In genomic region chr4:48472792-48473650, GRCm38 (mm10) we compare ENCODE assay signal across 8 mouse cellular contexts. TPM values are rescaled to one million over a fixed set of nuclear protein-coding genes. Genes with fewer than 3 reads are reported as not detected.
A peak's percentile ranks its signal among the peaks of the same experiment; 100 is the strongest.
DNase-seq lines count a peak whose midpoint lies in the region; ATAC-seq lines count a peak whose summit lies in the region.

Tex10 (minus strand) TSS chr4:48473459.

- H3K9ac ChIP-seq in hindbrain, embryonic 16.5 days (ENCODE audit: low read depth, low read length): peak within 1 kb of the TSS; percentile 88

- peaks cover 17% of the 10 kb centered on the region for H3K4me1 ChIP-seq in hindbrain, embryonic 16.5 days (ENCODE audit: control insufficient read depth, insufficient read depth, low read depth, low read length)

- peaks cover 6% of the 10 kb centered on the region for H3K36me3 ChIP-seq in hindbrain, embryonic 16.5 days (ENCODE audit: control insufficient read depth, insufficient read depth, low read length)
- peaks cover 8% of the 10 kb centered on the region for H3K36me3 ChIP-seq in macrophage (ENCODE audit: inconsistent target)

- no peaks in the 10 kb centered on the region for H3K9me3 ChIP-seq in hindbrain, embryonic 16.5 days (ENCODE audit: control insufficient read depth, low read length)

- under 1% methylated on average over 84 of the region's 89 CpGs for WGBS in hindbrain, embryonic 16.5 days
- under 1% methylated on average over 85 of the region's 89 CpGs for WGBS in macrophage (ENCODE audit: missing documents)

- peaks cover 38% of the 10 kb centered on the region for H3K79me2 ChIP-seq in macrophage (ENCODE audit: inconsistent target)

- H3K4me3 ChIP-seq in hindbrain, embryonic 16.5 days (ENCODE audit: low read length): peak within 1 kb of the TSS; percentile 87
- H3K4me3 ChIP-seq in macrophage (ENCODE audit: inconsistent target): peak within 1 kb of the TSS; percentile 78

- no peaks in the 10 kb centered on the region for H3K27me3 ChIP-seq in hindbrain, embryonic 16.5 days (replicated peaks; ENCODE audit: control insufficient read depth, insufficient read depth, low read length)

- H3K27ac ChIP-seq in hindbrain, embryonic 16.5 days (ENCODE audit: low read depth, low read length): peak within 1 kb of the TSS; percentile 76
- peak within 1 kb of the TSS; percentile 17; the same call in 1 of the 2 replicates for H3K27ac ChIP-seq in macrophage

- peak within 1 kb of the TSS; percentile 79 for H3K4me2 ChIP-seq in hindbrain, embryonic 16.5 days (ENCODE audit: low read length)

- peak; percentile 98 for ATAC-seq in hindbrain, embryonic 16.5 days

- DNase-seq in WW6 (ENCODE audit: low read depth, low spot score): peak; percentile 80
- peak; percentile 76 to 88 for DNase-seq in cerebellum, postnatal 4 days (ENCODE audit: low spot score in 2 of 2)
- DNase-seq in gastrocnemius, adult 18-20 months (ENCODE audit: low spot score): peak; percentile 89
- DNase-seq in left cerebral cortex, adult 18-20 months (ENCODE audit: low spot score in 2 of 2): peak; percentile 87 to 92
- peak; percentile 91 for DNase-seq in right cerebral cortex, adult 18-20 months
- DNase-seq in urinary bladder, postnatal 10 days (ENCODE audit: low spot score): peak; percentile 65

RNA-seq across cellular contexts. Expression of gene Tex10, which starts in this region (rescaled TPM):
- total RNA-seq in gastrocnemius, adult 18-20 months (2021): 10 to 100 TPM; 11.1 to 11.6 TPM
- polyA plus RNA-seq in hindbrain, embryonic 16.5 days (2015; fragmentation: Nextera tagmentation; extraction: Ambion mirVana): 32.4 and 38.6 TPM in 2 replicates
- 10 to 100 TPM; 23.7 to 29.2 TPM for total RNA-seq in left cerebral cortex, adult 18-20 months (2021)
- total RNA-seq in macrophage (2018; cell fraction: chromatin; rRNA removed): 10 to 100 TPM; 35.0 to 83.5 (median 52.6) TPM
- 10 to 100 TPM; 10.8 to 18.2 (median 13.5) TPM for total RNA-seq in macrophage (2018; cell fraction: cytosol; rRNA removed)
- total RNA-seq in macrophage (2018; cell fraction: nucleus; rRNA removed): 10 to 100 TPM; 22.4 to 57.5 (median 39.7) TPM
- 14.9 to 27.2 TPM (median 18.6 TPM) in 3 replicates for polyA plus RNA-seq in macrophage (2018)

Comparison
In these comparisons a context has a peak if more than half of its experiments do, and no peak if none do; other contexts are left out.
1. Peak in every context shown above with its lines: DNase-seq, ATAC-seq, H3K4me3 ChIP-seq and H3K27ac ChIP-seq.